Mouse (Mus musculus): ENCODE data around the gene Ndfip2.

Gene Ndfip2

GRCm38 (mm10) chr14:105287557-105287956 lies 29.2 kb downstream of the Ndfip2 start:
- no peak for DNase-seq (ENCODE audit: low spot score)

GRCm38 (mm10) chr14:105287972-105288371 lies 29.6 kb downstream of the Ndfip2 start:
- no peak for DNase-seq (ENCODE audit: low spot score)

- DNase-seq (ENCODE audit: low spot score), result no peak
Observed at GRCm38 (mm10) chr14:105288529-105288928, 30.2 kb downstream of the Ndfip2 start.

GRCm38 (mm10) chr14:105292139-105292538 lies 33.8 kb downstream of the Ndfip2 start:
- DNase-seq (ENCODE audit: low spot score), result no peak

GRCm38 (mm10) chr14:105293777-105294176 lies 35.4 kb downstream of the Ndfip2 start:
- no peak for DNase-seq (ENCODE audit: low spot score)

GRCm38 (mm10) chr14:105295820-105296582 lies 37.6 kb downstream of the Ndfip2 start:
- DNase-seq (ENCODE audit: low spot score), result peak; percentile 12

GRCm38 (mm10) chr14:105299744-105300255 lies 41.4 kb downstream of the Ndfip2 start:
- DNase-seq (ENCODE audit: low spot score), result no peak

GRCm38 (mm10) chr14:105300551-105300950 lies 42.2 kb downstream of the Ndfip2 start:
- DNase-seq (ENCODE audit: low spot score), result no peak

- no peak for DNase-seq (ENCODE audit: low spot score)
Observed at GRCm38 (mm10) chr14:105302708-105303107, 44.3 kb downstream of the Ndfip2 start.

- no peak for DNase-seq (ENCODE audit: low spot score)
Observed at GRCm38 (mm10) chr14:105307716-105308115, 49.3 kb downstream of the Ndfip2 start.

GRCm38 (mm10) chr14:105312366-105312765 lies 54.0 kb downstream of the Ndfip2 start:
- no peak for DNase-seq (ENCODE audit: low spot score)

GRCm38 (mm10) chr14:105312944-105313343 lies 54.6 kb downstream of the Ndfip2 start:
- DNase-seq (ENCODE audit: low spot score), result no peak

GRCm38 (mm10) chr14:105313877-105314276 lies 55.5 kb downstream of the Ndfip2 start:
- no peak for DNase-seq (ENCODE audit: low spot score)

- no peak for DNase-seq (ENCODE audit: low spot score)
Observed at GRCm38 (mm10) chr14:105321712-105322111, 63.3 kb downstream of the Ndfip2 start.

GRCm38 (mm10) chr14:105322829-105323228 lies 64.5 kb downstream of the Ndfip2 start:
- no peak for DNase-seq (ENCODE audit: low spot score)

- no peak for DNase-seq (ENCODE audit: low spot score)
Observed at GRCm38 (mm10) chr14:105323448-105323847, 65.1 kb downstream of the Ndfip2 start.

GRCm38 (mm10) chr14:105328397-105329302 lies 70.3 kb downstream of the Ndfip2 start:
- no peak for DNase-seq (ENCODE audit: low spot score)

GRCm38 (mm10) chr14:105333475-105334094 lies 75.2 kb downstream of the Ndfip2 start:
- no peak for DNase-seq (ENCODE audit: low spot score)

GRCm38 (mm10) chr14:105341765-105342164 lies 83.4 kb downstream of the Ndfip2 start:
- no peak for DNase-seq (ENCODE audit: low spot score)

- no peak for DNase-seq (ENCODE audit: low spot score)
Observed at GRCm38 (mm10) chr14:105354121-105354520, 95.7 kb downstream of the Ndfip2 start.

All from T-cell, adult 2 months (primary cell).